Mouse (Mus musculus) ES-E14 (cell line): ENCODE measurements at regions not wholly inside any gene's neighbourhood (a gene's known extent, or its start where the extent isn't known, plus 50 kb on each side); places are given as distances from the start of the nearest gene placed in this dataset.

Experiments
- DNase-seq: peaks from one replicate; pipeline ENCODE4 v3.0.0-alpha.2; 2013; ENCODE audit warnings: low read depth, low spot score
- H3K27ac ChIP-seq: 2 replicates; pipeline ENCODE4 v1.5.1; 2012; ENCODE audit warnings: low read depth, mild to moderate bottlenecking, low read length, moderate library complexity, mixed read lengths; ENCODE audit not compliant: poor library complexity, insufficient read depth, severe bottlenecking
- H3K36me3 ChIP-seq: 2 replicates; pipeline ENCODE4 v1.6.1; 2012; ENCODE audit warnings: mild to moderate bottlenecking, low read length, moderate library complexity, mixed read lengths; ENCODE audit not compliant: control insufficient read depth, poor library complexity, insufficient read depth, severe bottlenecking
- H3K4me1 ChIP-seq, 2 experiments: fragments of 150-350 bp in 1 of 2; sonication (generic) in 1 of 2; 2 replicates each; pipeline ENCODE4 v1.6.1; 2012; ENCODE audit warnings: low read length in 2 of 2, mild to moderate bottlenecking in 1 of 2, mixed read lengths in 1 of 2; ENCODE audit not compliant: control insufficient read depth in 2 of 2, insufficient read depth in 2 of 2, poor library complexity in 1 of 2
- H3K4me3 ChIP-seq, 2 experiments: fragments of 150-350 bp in 1 of 2; sonication (generic) in 1 of 2; 2 replicates each; pipeline ENCODE4 v1.5.1; 2012; ENCODE audit warnings: low read length in 2 of 2, low read depth in 1 of 2, mild to moderate bottlenecking in 1 of 2, mixed read lengths in 1 of 2; ENCODE audit not compliant: insufficient read depth in 1 of 2, poor library complexity in 1 of 2, severe bottlenecking in 1 of 2
- H3K9ac ChIP-seq: 2 replicates; pipeline ENCODE4 v1.6.1; 2012; ENCODE audit warnings: low read depth, mild to moderate bottlenecking, low read length, mixed read lengths; ENCODE audit not compliant: poor library complexity, insufficient read depth, severe bottlenecking
- H3K9me3 ChIP-seq: fragments of 150-350 bp; sonication (generic); 2 replicates; pipeline ENCODE4 v1.6.1; 2012; ENCODE audit warnings: low read depth, mild to moderate bottlenecking, low read length; ENCODE audit not compliant: control insufficient read depth, insufficient read depth
- CHD2 ChIP-seq: IDR thresholded peaks from 2 replicates; pipeline ENCODE4 v1.6.1; 2014; ENCODE audit warnings: mild to moderate bottlenecking, low read depth, low read length, inconsistent platforms
- HCFC1 ChIP-seq: IDR thresholded peaks from 2 replicates; pipeline ENCODE4 v1.6.1; 2012; ENCODE audit warnings: low read length, inconsistent platforms, borderline replicate concordance; ENCODE audit not compliant: insufficient read depth
- MAFK ChIP-seq: IDR thresholded peaks from 2 replicates; pipeline ENCODE4 v1.6.1; 2014; ENCODE audit warnings: mild to moderate bottlenecking, low read depth, low read length, inconsistent platforms; ENCODE audit not compliant: insufficient read depth
- ZC3H11A ChIP-seq: IDR thresholded peaks from 2 replicates; pipeline ENCODE4 v1.6.1; 2012; ENCODE audit warnings: low read depth, mild to moderate bottlenecking, inconsistent platforms, low read length, borderline replicate concordance
- ZNF384 ChIP-seq: IDR thresholded peaks from 2 replicates; pipeline ENCODE4 v1.6.1; 2012; ENCODE audit warnings: low read depth, low read length, inconsistent platforms
- in situ Hi-C, 2 experiments: fragments of 600-800 bp; cut with MboI; formaldehyde crosslinking; loops; one replicate each; pipeline ENCODE4 v1.15.1; 2025; ENCODE audit warnings: low sequenced_read_pairs in 2 of 2, inconsistent platforms in 1 of 2; ENCODE audit not compliant: unreplicated experiment in 2 of 2

DNA sequence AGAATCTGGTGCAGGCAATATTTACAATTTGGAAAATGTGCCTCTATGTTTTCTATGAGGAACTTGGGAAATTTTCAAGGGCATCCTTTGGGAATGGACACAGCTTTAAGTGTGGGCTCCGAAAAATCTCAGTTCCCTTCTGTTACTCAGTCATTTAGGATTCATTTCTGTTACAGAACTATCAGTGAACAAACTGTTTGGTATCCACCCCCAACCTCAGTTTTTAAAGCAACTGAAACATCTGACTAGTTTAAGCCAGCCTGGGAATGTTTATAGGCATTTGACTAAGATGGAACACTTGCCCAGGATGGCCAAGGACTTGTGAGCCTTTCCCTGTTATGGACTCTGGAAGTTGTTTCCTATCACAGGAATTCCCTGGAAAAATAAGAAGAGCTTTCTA, 280.0 kb upstream of the Prickle1 start:
- Histone ChIP-seq H3K4me3 (no peak overlapping the region), H3K9ac (no peak overlapping the region), H3K4me1 (no peaks in the 10 kb centered on the region), H3K9me3 (no peaks in the 10 kb centered on the region), H3K27ac (no peak overlapping the region), H3K36me3 (no peaks in the 10 kb centered on the region)
- TF ChIP-seq ZC3H11A (no peak), MAFK (no peak), ZNF384 (no peak), HCFC1 (no peak), CHD2 (no peak)
- DNase-seq: no peak
- in situ Hi-C loops: no loop called here

- Histone ChIP-seq H3K9ac (no peak overlapping the region), H3K4me3 (no peak overlapping the region), H3K36me3 (no peaks in the 10 kb centered on the region), H3K4me1 (no peaks in the 10 kb centered on the region), H3K27ac (no peak overlapping the region), H3K9me3 (no peaks in the 10 kb centered on the region)
- no peak for DNase-seq
- TF ChIP-seq ZC3H11A (no peak), HCFC1 (no peak), CHD2 (no peak), ZNF384 (no peak), MAFK (no peak)
- in situ Hi-C loops: no loop called here
Observed at GRCm38 (mm10) chr15:93874206-93874605, 278.5 kb upstream of the Prickle1 start.

DNA sequence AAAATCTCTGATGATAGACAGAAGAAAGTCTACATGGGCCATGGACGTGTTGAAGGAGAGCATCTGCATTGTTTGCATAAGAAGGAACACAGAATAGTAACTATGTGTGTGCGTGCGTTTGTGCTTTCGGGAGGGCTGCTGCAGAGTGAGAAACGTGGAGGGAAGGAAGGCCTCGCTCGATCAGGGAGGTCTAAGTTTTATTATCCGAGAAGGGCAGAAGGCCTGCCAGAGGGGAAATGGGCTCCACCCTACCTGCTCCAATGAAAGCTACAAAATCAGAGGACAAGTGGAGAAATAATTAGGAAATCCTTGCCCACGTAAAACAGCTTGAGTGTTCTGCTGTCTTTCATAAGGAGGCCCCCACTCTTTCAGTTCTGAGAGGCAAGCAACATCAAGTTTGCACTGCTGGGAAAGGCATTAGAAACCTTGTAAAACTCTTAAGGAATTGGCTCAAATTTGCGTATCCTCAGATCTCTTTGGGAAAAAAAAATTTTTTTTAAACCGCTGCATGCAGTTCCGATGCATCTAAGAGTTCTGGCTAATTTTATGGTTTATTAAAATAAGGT, 261.7 kb upstream of the Prickle1 start:
- no peaks in the 10 kb centered on the region for H3K36me3 ChIP-seq
- H3K9me3 ChIP-seq: no peaks in the 10 kb centered on the region
- no peak for TF ChIP-seq CHD2
- TF ChIP-seq MAFK: no peak
- TF ChIP-seq ZNF384: no peak
- no peak for TF ChIP-seq HCFC1
- TF ChIP-seq ZC3H11A: no peak
- H3K4me3 ChIP-seq: no peak overlapping the region
- in situ Hi-C loops: no loop called here
- no peaks in the 10 kb centered on the region for H3K4me1 ChIP-seq
- no peak for DNase-seq
- H3K27ac ChIP-seq: no peak overlapping the region
- H3K9ac ChIP-seq: no peak overlapping the region

- TF ChIP-seq CHD2 (no peak), HCFC1 (no peak), MAFK (no peak), ZC3H11A (no peak)
- no peaks in the 10 kb centered on the region for H3K36me3 ChIP-seq
- no peak overlapping the region for H3K27ac ChIP-seq
- DNase-seq: no peak
- H3K9ac ChIP-seq: no peak overlapping the region
- no peaks in the 10 kb centered on the region for H3K4me1 ChIP-seq
- no peak overlapping the region for H3K4me3 ChIP-seq
- in situ Hi-C loops: no loop called here
- H3K9me3 ChIP-seq: no peaks in the 10 kb centered on the region
Observed at GRCm38 (mm10) chr15:93853221-93853620, 257.5 kb upstream of the Prickle1 start.

DNA sequence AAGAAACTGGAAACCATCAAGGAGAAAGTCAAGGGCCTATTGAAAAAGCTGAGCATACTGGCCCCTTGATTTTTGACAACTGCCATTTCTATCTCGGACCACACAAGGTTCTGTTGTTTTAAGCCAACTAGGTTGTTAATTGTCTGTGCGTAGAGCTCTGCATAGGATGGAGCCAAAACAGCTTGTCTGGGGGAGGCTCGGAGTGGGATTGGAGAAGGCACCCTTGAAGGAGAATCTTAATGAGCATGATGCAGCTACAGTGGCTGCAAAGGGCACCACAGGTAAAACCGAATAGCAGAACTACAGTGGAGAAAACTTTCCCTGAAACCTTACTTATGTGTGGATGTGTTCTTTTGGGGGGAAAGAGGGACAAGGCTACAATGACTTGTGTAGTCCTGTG, 256.4 kb upstream of the Prickle1 start:
- no peak overlapping the region for H3K27ac ChIP-seq

More for the DNA sequence above, 256.4 kb upstream of the Prickle1 start:
- H3K4me3 ChIP-seq: no peak overlapping the region
- no peak for DNase-seq
- in situ Hi-C loops: no loop called here
- no peak overlapping the region for H3K9ac ChIP-seq
- no peak for TF ChIP-seq MAFK
- no peak for TF ChIP-seq ZC3H11A
- TF ChIP-seq ZNF384: no peak
- TF ChIP-seq CHD2: no peak
- no peak for TF ChIP-seq HCFC1
- no peaks in the 10 kb centered on the region for H3K4me1 ChIP-seq
- no peaks in the 10 kb centered on the region for H3K36me3 ChIP-seq
- H3K9me3 ChIP-seq: no peaks in the 10 kb centered on the region
